ENCODE assay signal across 9 mouse cellular contexts in genomic region chr13:54247545-54247944, GRCm38 (mm10). TPM values are rescaled to one million over a fixed set of nuclear protein-coding genes. Genes with fewer than 3 reads are reported as not detected.
DNase-seq lines count a peak whose midpoint lies in the region; ATAC-seq and TF ChIP-seq lines count a peak whose summit lies in the region.
"Had no signal": no experiment of that assay in that cellular context is flagged by ENCODE, and none has a peak within 500 bp of the region (broad histone marks: within the 10 kb centered on the region; RNA-seq: fewer than 3 reads in every experiment).

No protein-coding gene starts in this region.

- peaks cover 2% of the 10 kb centered on the region; the same call in 1 of the 2 replicates for H3K4me1 ChIP-seq in cortical plate, adult 2 months (ENCODE audit: control insufficient read depth, insufficient read depth, low read length)
- 0 out of 2 replicates have a peak, but pooled peaks cover 7% of the 10 kb centered on the region for H3K4me1 ChIP-seq in kidney, embryonic 14.5 days (ENCODE audit: control insufficient read depth, insufficient read depth, low read length)
- peaks cover 6% of the 10 kb centered on the region for H3K4me1 ChIP-seq in liver, adult 2 months (ENCODE audit: control insufficient read depth, insufficient read depth, low read length)
- H3K4me1 ChIP-seq in neural tube, embryonic 14.5 days (ENCODE audit: control insufficient read depth, insufficient read depth, low read length): 0 out of 2 replicates have a peak, but pooled peaks cover 5% of the 10 kb centered on the region

- 0 out of 2 replicates have a peak, but pooled peaks have one; percentile 33 for ATAC-seq in kidney, embryonic 14.5 days (ENCODE audit: low FRiP score, low TSS enrichment)
- peak; percentile 80 for ATAC-seq in neural tube, embryonic 14.5 days (ENCODE audit: low read depth)

- no peaks in the 10 kb centered on the region for H3K36me3 ChIP-seq in kidney, embryonic 14.5 days (ENCODE audit: control insufficient read depth, insufficient read depth, low read length)
- no peaks in the 10 kb centered on the region for H3K36me3 ChIP-seq in liver, adult 2 months (ENCODE audit: control insufficient read depth, insufficient read depth, low read length)
- H3K36me3 ChIP-seq in neural tube, embryonic 14.5 days (ENCODE audit: control insufficient read depth, insufficient read depth, low read length): no peaks in the 10 kb centered on the region
- H3K36me3 ChIP-seq: embryonic facial prominence, embryonic 13.5 days had no signal

- WGBS in kidney, embryonic 14.5 days: 22% methylated on average over 4 of the region's 4 CpGs
- 13% methylated on average over 4 of the region's 4 CpGs for WGBS in liver, adult 2 months
- WGBS in neural tube, embryonic 14.5 days: 28% methylated on average over 4 of the region's 4 CpGs

- H3K9me3 ChIP-seq in kidney, embryonic 14.5 days (ENCODE audit: control insufficient read depth, low read length): no peaks in the 10 kb centered on the region
- no peaks in the 10 kb centered on the region for H3K9me3 ChIP-seq in neural tube, embryonic 14.5 days (ENCODE audit: control insufficient read depth, low read length)
- H3K9me3 ChIP-seq: embryonic facial prominence, embryonic 13.5 days had no signal

- H3K27me3 ChIP-seq in kidney, embryonic 14.5 days (ENCODE audit: control insufficient read depth, insufficient read depth, low read length): no peaks in the 10 kb centered on the region
- H3K27me3 ChIP-seq in liver, adult 2 months (ENCODE audit: control insufficient read depth, insufficient read depth, low read length): no peaks in the 10 kb centered on the region
- H3K27me3 ChIP-seq in neural tube, embryonic 14.5 days (ENCODE audit: control insufficient read depth, insufficient read depth, low read length): no peaks in the 10 kb centered on the region

- no peaks in the 10 kb centered on the region for H3K79me2 ChIP-seq in liver, adult 2 months (ENCODE audit: control insufficient read depth, insufficient read depth, low read length)

- TF ChIP-seq CTCF in cortical plate, adult 2 months (IDR thresholded peaks at IDR 0.05; ENCODE audit: extremely low read depth, insufficient read depth, low read length): peak; percentile 99
- peak; percentile 96 for TF ChIP-seq CTCF in liver, adult 2 months (IDR thresholded peaks at IDR 0.05; ENCODE audit: low read depth, low read length)

- no peak for TF ChIP-seq POLR2A in cortical plate, adult 2 months (IDR thresholded peaks at IDR 0.05; ENCODE audit: extremely low read depth, insufficient read depth, low read length)
- no peak for TF ChIP-seq POLR2A in liver, adult 2 months (IDR thresholded peaks at IDR 0.05; ENCODE audit: extremely low read depth, insufficient read depth, low read length)

- H3K27ac ChIP-seq in cortical plate, adult 2 months (ENCODE audit: insufficient read depth, low read length): no peak overlapping the region
- no peak overlapping the region for H3K27ac ChIP-seq in kidney, embryonic 14.5 days (ENCODE audit: low read depth, low read length)
- no peak overlapping the region for H3K27ac ChIP-seq in liver, adult 2 months (replicated peaks; ENCODE audit: insufficient read depth, low read depth, low read length)
- no peak overlapping the region for H3K27ac ChIP-seq in neural tube, embryonic 14.5 days (ENCODE audit: low read depth, low read length)
- H3K27ac ChIP-seq: embryonic facial prominence, embryonic 13.5 days had no signal

- no peak overlapping the region for H3K4me2 ChIP-seq in kidney, embryonic 14.5 days (replicated peaks; ENCODE audit: low read depth, low read length)
- H3K4me2 ChIP-seq in neural tube, embryonic 14.5 days (ENCODE audit: low read depth, low read length): no peak overlapping the region
- H3K4me2 ChIP-seq: embryonic facial prominence, embryonic 13.5 days had no signal

- H3K9ac ChIP-seq in kidney, embryonic 14.5 days (ENCODE audit: low read depth, low read length): no peak overlapping the region
- H3K9ac ChIP-seq in liver, adult 2 months (ENCODE audit: low read depth, low read length): no peak overlapping the region
- H3K9ac ChIP-seq in neural tube, embryonic 14.5 days (replicated peaks; ENCODE audit: low read depth, low read length): no peak overlapping the region
- H3K9ac ChIP-seq: embryonic facial prominence, embryonic 13.5 days had no signal

- peak; percentile 47 for DNase-seq in 3134 (ENCODE audit: extremely low read depth, insufficient read length, low spot score)
- DNase-seq in adrenal gland, adult (ENCODE audit: inconsistent age in 2 of 2, low spot score in 1 of 2): peak; percentile 68 to 91
- DNase-seq in gastrocnemius, postnatal 25 days: peak; percentile 29
- DNase-seq in liver, adult 2 months (ENCODE audit: extremely low read depth, low read depth, low spot score): peak; percentile 54
- peak; percentile 82 for DNase-seq in telencephalon, adult 2 months (ENCODE audit: low read depth, low spot score)

- no peak overlapping the region for H3K4me3 ChIP-seq in cortical plate, adult 2 months (ENCODE audit: insufficient read depth, low read length)
- no peak overlapping the region for H3K4me3 ChIP-seq in kidney, embryonic 14.5 days (ENCODE audit: low read length)
- no peak overlapping the region for H3K4me3 ChIP-seq in liver, adult 2 months (ENCODE audit: insufficient read depth, low read depth, low read length)
- no peak overlapping the region for H3K4me3 ChIP-seq in neural tube, embryonic 14.5 days (ENCODE audit: low read depth, low read length)
- H3K4me3 ChIP-seq: embryonic facial prominence, embryonic 13.5 days had no signal

RNA-seq across cellular contexts. Expression of gene Hrh2, which starts 55.6 kb away (rescaled TPM):
- polyA plus RNA-seq in cortical plate, adult 2 months (2012; rRNA removed): 13.3 and 14.2 TPM in 2 replicates
- not detected for total RNA-seq in gastrocnemius, postnatal 25 days (2021)
- 0.11 TPM in 1 of 2 replicates, not detected in the other for polyA plus RNA-seq in kidney, embryonic 14.5 days (2014; fragmentation: Nextera tagmentation; extraction: Ambion mirVana)
- 0.09 and 0.13 TPM in 2 replicates for total RNA-seq in liver, adult 2 months (2014; rRNA removed)
- 0.07 and 0.24 TPM in 2 replicates for polyA plus RNA-seq in liver, adult 2 months (2012; rRNA removed)
- 0.50 and 0.52 TPM in 2 replicates for polyA plus RNA-seq in neural tube, embryonic 14.5 days (2014; fragmentation: Nextera tagmentation; extraction: Ambion mirVana)
- polyA plus RNA-seq: embryonic facial prominence, embryonic 13.5 days had no signal

Comparison
In these comparisons a context has a peak if more than half of its experiments do, and no peak if none do; other contexts are left out.
1. DNase-seq: peak in every context shown above with its lines; median percentile 82 in telencephalon, adult 2 months; 80 in adrenal gland, adult; 54 in liver, adult 2 months; 47 in 3134; 29 in gastrocnemius, postnatal 25 days.